Mouse (Mus musculus) stomach, postnatal 0 days (tissue): ENCODE results near the gene Gemin5. TPM values are rescaled to one million over a fixed set of nuclear protein-coding genes. Genes with fewer than 3 reads are reported as not detected.
"Not testable (repeated sequence)": the region's sequence is repeated elsewhere in the genome, so short reads cannot be mapped to it uniquely, and the experiment has no call there.

Experiments
- ATAC-seq: fragments of 200-750 bp; cut with Nextera tagmentation; 2 replicates; pipeline ENCODE4 v1.8.0; 2017; ENCODE audit not compliant: low FRiP score, low TSS enrichment
- DNase-seq: peaks from one replicate; pipeline ENCODE4 v3.0.0-alpha.2; 2016; ENCODE audit warnings: low spot score
- H3K27ac ChIP-seq: fragments of 300-500 bp; sonication (generic); replicated peaks from 2 replicates; pipeline ENCODE4 v1.5.1; 2014; ENCODE audit warnings: mild to moderate bottlenecking, control low read depth
- H3K27me3 ChIP-seq: fragments of 300-500 bp; sonication (generic); 2 replicates; pipeline ENCODE4 v1.6.1; 2014; ENCODE audit warnings: low read length; ENCODE audit not compliant: control insufficient read depth, insufficient read depth
- H3K36me3 ChIP-seq: fragments of 300-500 bp; sonication (generic); 2 replicates; pipeline ENCODE4 v1.6.1; 2014; ENCODE audit warnings: low read length, mixed read lengths; ENCODE audit not compliant: control insufficient read depth, insufficient read depth
- H3K4me1 ChIP-seq: fragments of 300-500 bp; sonication (generic); replicated peaks from 2 replicates; pipeline ENCODE4 v1.6.1; 2014; ENCODE audit warnings: antibody characterized with exemption; ENCODE audit not compliant: control insufficient read depth, insufficient read depth
- H3K4me2 ChIP-seq: fragments of 300-500 bp; sonication (generic); replicated peaks from 2 replicates; pipeline ENCODE4 v1.6.1; 2014; ENCODE audit warnings: low read depth, mild to moderate bottlenecking, control low read depth, moderate library complexity
- H3K4me3 ChIP-seq: fragments of 300-500 bp; sonication (generic); 2 replicates; pipeline ENCODE4 v1.5.1; 2014; ENCODE audit warnings: low read depth, low read length, control low read depth
- H3K9ac ChIP-seq: fragments of 300-500 bp; sonication (generic); 2 replicates; pipeline ENCODE4 v1.6.1; 2014; ENCODE audit warnings: mild to moderate bottlenecking, low read length, control low read depth, mixed read lengths
- H3K9me3 ChIP-seq: fragments of 300-500 bp; sonication (generic); 2 replicates; pipeline ENCODE4 v1.6.1; 2016; ENCODE audit warnings: low read length; ENCODE audit not compliant: control insufficient read depth
- CTCF ChIP-seq: IDR thresholded peaks from 2 replicates; pipeline ENCODE4 v1.5.1; 2016; ENCODE audit warnings: antibody characterized with exemption, low read depth, mild to moderate bottlenecking, moderate library complexity
- EP300 ChIP-seq: optimal IDR thresholded peaks from 2 replicates; pipeline ENCODE3; 2016; ENCODE audit warnings: antibody characterized with exemption
- WGBS: fragments of 180-500 bp; shearing (Covaris S2); extraction: QIAGEN DNeasy Blood & Tissue Kit; methylation state at CpG from one replicate; pipeline ENCODE4 v1.1.7; 2014; 5-methylcytosine and 5-hydroxymethylcytosine counted together
- polyA plus RNA-seq: library from polyadenylated mRNA; unstranded; fragments of >200 nt; fragmentation: Nextera tagmentation; extraction: Ambion mirVana; gene quantifications from 2 replicates; pipeline ENCODE4 v1.2.1, GENCODE M21; 2015

Gene Gemin5
- polyA plus RNA-seq, 1 experiment from 2014 or later: 4.4 TPM

GRCm38 (mm10) chr11:58102581-58103343, 65.6 kb downstream of the Gemin5 start:
- H3K36me3 ChIP-seq: no peaks in the 10 kb centered on the region
- ATAC-seq (no peak), DNase-seq (peak; percentile 47)
- no peak overlapping the region for H3K4me2 ChIP-seq
- no peak overlapping the region for H3K4me3 ChIP-seq
- no peaks in the 10 kb centered on the region for H3K27me3 ChIP-seq
- TF ChIP-seq CTCF (no peak), EP300 (no peak)
- no peak overlapping the region; the same call in 1 of the 2 replicates for H3K27ac ChIP-seq
- no peaks in the 10 kb centered on the region for H3K9me3 ChIP-seq
- H3K4me1 ChIP-seq: no peaks in the 10 kb centered on the region; the same call in 1 of the 2 replicates
- 82% methylated on average over 9 of the region's 9 CpGs for WGBS
- no peak overlapping the region for H3K9ac ChIP-seq

DNA sequence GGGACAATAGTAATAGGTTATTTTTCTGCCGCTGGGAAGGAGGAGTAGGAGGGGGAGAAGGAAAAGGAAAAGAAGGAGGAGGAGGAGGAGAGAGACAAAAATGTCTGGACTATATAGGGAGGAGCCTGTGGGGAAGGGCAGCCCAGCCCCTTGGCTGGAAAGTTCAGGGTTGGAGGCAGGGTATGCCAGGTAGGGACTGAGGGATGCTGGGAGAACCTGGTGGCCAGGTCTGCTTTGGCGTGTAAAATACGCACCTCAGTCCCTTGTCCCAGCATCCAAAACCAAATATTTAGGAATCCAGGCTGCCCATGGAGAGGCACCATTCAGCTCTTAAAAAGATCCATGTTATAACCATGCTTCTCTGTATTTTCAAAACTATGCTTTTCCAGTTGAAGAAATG, 66.2 kb downstream of the Gemin5 start:
- no peaks in the 10 kb centered on the region for H3K36me3 ChIP-seq
- no peak overlapping the region for H3K9ac ChIP-seq
- H3K9me3 ChIP-seq: no peaks in the 10 kb centered on the region
- H3K4me2 ChIP-seq: no peak overlapping the region
- ATAC-seq (no peak), DNase-seq (no peak)
- TF ChIP-seq EP300 (no peak), CTCF (no peak)
- no peaks in the 10 kb centered on the region for H3K27me3 ChIP-seq
- H3K4me3 ChIP-seq: no peak overlapping the region
- 57% methylated on average over 3 of the region's 3 CpGs for WGBS
- H3K27ac ChIP-seq: 0 out of 2 replicates have a peak overlapping the region, but pooled peaks have one; percentile 1
- no peaks in the 10 kb centered on the region; the same call in 1 of the 2 replicates for H3K4me1 ChIP-seq

DNA sequence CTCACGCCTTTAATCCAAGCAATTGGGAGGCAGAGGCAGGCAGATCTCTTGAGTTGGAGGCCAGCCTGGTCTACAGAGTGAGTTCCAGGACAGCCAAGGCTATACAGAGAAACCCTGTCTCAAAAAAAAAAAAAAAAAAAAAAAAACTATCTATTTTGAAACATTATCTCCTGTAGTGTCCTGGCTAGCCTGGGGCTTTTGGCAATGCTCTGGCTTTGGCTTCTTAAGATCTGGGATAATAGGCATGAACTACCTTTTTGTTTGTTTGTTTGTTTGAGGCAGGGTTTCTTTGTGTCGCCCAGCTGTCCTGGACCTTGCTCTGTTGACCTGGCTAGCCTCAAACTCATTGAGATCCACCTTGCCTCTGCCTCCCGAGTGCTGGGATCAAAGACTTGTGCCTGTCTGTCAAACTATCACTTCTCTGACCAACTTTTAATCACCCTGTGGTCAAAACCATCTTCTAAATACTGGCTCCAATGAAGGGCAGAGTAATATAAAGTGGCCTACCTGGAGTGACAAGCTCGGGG, 67.1 kb downstream of the Gemin5 start:
- Histone ChIP-seq H3K4me1 (no peaks in the 10 kb centered on the region; the same call in 1 of the 2 replicates), H3K27me3 (no peaks in the 10 kb centered on the region), H3K9ac (no peak overlapping the region), H3K4me2 (no peak overlapping the region), H3K9me3 (no peaks in the 10 kb centered on the region), H3K27ac (no peak overlapping the region), H3K4me3 (no peak overlapping the region), H3K36me3 (no peaks in the 10 kb centered on the region)
- ATAC-seq: no peak
- DNase-seq: no peak
- TF ChIP-seq CTCF: no peak
- no peak for TF ChIP-seq EP300
- 84% methylated on average over 4 of the region's 4 CpGs for WGBS

- Histone ChIP-seq H3K9ac (no peak overlapping the region), H3K4me1 (no peaks in the 10 kb centered on the region; the same call in 1 of the 2 replicates), H3K9me3 (no peaks in the 10 kb centered on the region), H3K27me3 (no peaks in the 10 kb centered on the region), H3K4me2 (no peak overlapping the region), H3K27ac (no peak overlapping the region), H3K36me3 (no peaks in the 10 kb centered on the region), H3K4me3 (no peak overlapping the region)
- no peak for ATAC-seq
- no peak for DNase-seq
- TF ChIP-seq CTCF (no peak), EP300 (no peak)
- 83% methylated on average over 2 of the region's 2 CpGs for WGBS
Measured at GRCm38 (mm10) chr11:58100006-58100405, 68.3 kb downstream of the Gemin5 start.

DNA sequence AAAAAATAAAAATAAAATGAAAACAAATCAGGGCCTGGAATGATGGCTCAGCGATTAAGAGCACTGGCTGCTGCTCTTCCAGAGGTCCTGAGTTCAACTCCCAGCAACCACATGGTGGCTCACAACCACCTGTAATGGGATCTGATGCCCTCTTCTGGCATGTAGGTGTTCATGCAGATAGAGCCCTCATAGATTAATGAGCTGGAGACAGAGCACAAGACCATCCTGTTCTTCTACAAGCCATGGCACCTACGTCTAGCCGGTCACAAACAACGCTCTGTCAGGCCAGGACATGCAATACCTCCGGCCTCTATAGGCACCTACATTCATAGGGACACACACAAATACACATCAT, 70.0 kb downstream of the Gemin5 start:
- not testable (repeated sequence) for H3K4me2 ChIP-seq, H3K4me3 ChIP-seq, H3K9me3 ChIP-seq

More for the DNA sequence above, 70.0 kb downstream of the Gemin5 start:
- H3K36me3 ChIP-seq, H3K27ac ChIP-seq, H3K27me3 ChIP-seq, H3K9ac ChIP-seq, H3K4me1 ChIP-seq, DNase-seq, ATAC-seq: not testable (repeated sequence)
- 71% methylated on average over 5 of the region's 5 CpGs for WGBS
- peak; percentile 58 for TF ChIP-seq CTCF
